Mouse (Mus musculus) cortical plate, adult 2 months (tissue): Measurements from ENCODE around the gene Dscaml1.

Source experiments
- CTCF ChIP-seq: fragments of 200-500 bp; IDR thresholded peaks from 2 replicates; pipeline ENCODE4 v1.5.1; 2011; ENCODE audit warnings: mild to moderate bottlenecking, control low read depth, low read length; ENCODE audit not compliant: insufficient read depth; ENCODE audit errors: extremely low read depth
- POLR2A ChIP-seq: fragments of 200-500 bp; IDR thresholded peaks from 2 replicates; pipeline ENCODE4 v1.6.1; 2011; ENCODE audit warnings: mild to moderate bottlenecking, low read length, control low read depth; ENCODE audit not compliant: insufficient read depth; ENCODE audit errors: extremely low read depth

DNA sequence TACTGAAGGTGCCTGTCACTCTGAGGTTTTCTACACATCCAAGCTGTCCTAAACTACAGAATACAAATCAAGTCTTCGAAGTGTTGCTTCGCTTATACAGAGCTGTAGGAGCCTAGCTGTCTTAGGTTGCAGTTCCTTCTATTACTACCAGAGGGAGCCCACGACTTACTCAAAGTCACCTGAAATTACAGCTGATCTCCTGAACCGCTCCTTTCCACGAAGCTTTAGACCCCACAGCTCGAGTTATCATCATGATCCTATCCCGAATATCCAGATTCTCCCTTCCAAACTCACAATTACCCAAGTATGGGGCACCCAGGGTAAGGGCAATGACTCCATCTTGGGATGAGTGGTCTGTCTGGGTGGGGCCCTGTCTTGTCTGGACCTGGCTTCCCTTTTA lies 14.6 kb upstream of the Dscaml1 start:
- peak; percentile 67 for TF ChIP-seq CTCF
- no peak for TF ChIP-seq POLR2A
